Mouse (Mus musculus) spleen, adult 2 months (tissue): Measurements from ENCODE around the gene Ccdc57.

Source experiments
- CTCF ChIP-seq: fragments of 200-500 bp; IDR thresholded peaks from 2 replicates; pipeline ENCODE4 v1.5.1; 2011; ENCODE audit warnings: mild to moderate bottlenecking, inconsistent platforms; ENCODE audit not compliant: insufficient read depth, insufficient read length, insufficient replicate concordance; ENCODE audit errors: extremely low read depth
- POLR2A ChIP-seq: fragments of 200-500 bp; IDR thresholded peaks from 2 replicates; pipeline ENCODE4 v1.6.1; 2011; ENCODE audit warnings: low read depth, low read length, inconsistent platforms

- TF ChIP-seq CTCF (no peak), POLR2A (no peak)
These were observed 155.5 kb downstream of the Ccdc57 start for GRCm38 (mm10) chr11:120777123-120777522.
